Mouse (Mus musculus): ENCODE measurements around the gene Gm9044. TPM values are rescaled to one million over a fixed set of nuclear protein-coding genes. Genes with fewer than 3 reads are reported as not detected.

Gm9044 gene
- polyA plus RNA-seq, 1 experiment from 2014 or later: not detected

Other genes starting within 250 kb of the Gm9044 start
- 17.2 and 19.6 TPM in 2 replicates for gene Mdm1, start 190.6 kb downstream of the Gm9044 start, polyA plus RNA-seq (2015; fragmentation: Nextera tagmentation; extraction: Ambion mirVana)
- gene Il22, start 127.5 kb downstream of the Gm9044 start, polyA plus RNA-seq (2015; fragmentation: Nextera tagmentation; extraction: Ambion mirVana): not detected in 2 replicates
- not detected in 2 replicates for gene Gm32717, start 91.6 kb downstream of the Gm9044 start, polyA plus RNA-seq (2015; fragmentation: Nextera tagmentation; extraction: Ambion mirVana)
- not detected in 2 replicates for gene Gm32802, start 73.7 kb downstream of the Gm9044 start, polyA plus RNA-seq (2015; fragmentation: Nextera tagmentation; extraction: Ambion mirVana)
- gene Iltifb, start 37.4 kb downstream of the Gm9044 start, polyA plus RNA-seq (2015; fragmentation: Nextera tagmentation; extraction: Ambion mirVana): not detected in 2 replicates
- not detected in 2 replicates for gene Gm9040, start 5.4 kb downstream of the Gm9044 start, polyA plus RNA-seq (2015; fragmentation: Nextera tagmentation; extraction: Ambion mirVana)
- not detected in 2 replicates for gene Gm9045, start 5.4 kb upstream of the Gm9044 start, polyA plus RNA-seq (2015; fragmentation: Nextera tagmentation; extraction: Ambion mirVana)
- not detected in 2 replicates for gene Gm9046, start 10.8 kb upstream of the Gm9044 start, polyA plus RNA-seq (2015; fragmentation: Nextera tagmentation; extraction: Ambion mirVana)
- not detected in 2 replicates for gene Gm9048, start 16.3 kb upstream of the Gm9044 start, polyA plus RNA-seq (2015; fragmentation: Nextera tagmentation; extraction: Ambion mirVana)
- gene Gm9049, start 21.7 kb upstream of the Gm9044 start, polyA plus RNA-seq (2015; fragmentation: Nextera tagmentation; extraction: Ambion mirVana): not detected in 2 replicates
- not detected in 2 replicates for gene Ifng, start 108.6 kb upstream of the Gm9044 start, polyA plus RNA-seq (2015; fragmentation: Nextera tagmentation; extraction: Ambion mirVana)